In genomic region chr15:101230995-101231647, GRCm38 (mm10) we compare ENCODE assay signal across 8 mouse cellular contexts. TPM values are rescaled to one million over a fixed set of nuclear protein-coding genes. Genes with fewer than 3 reads are reported as not detected.
DNase-seq lines count a peak whose midpoint lies in the region; ATAC-seq and TF ChIP-seq lines count a peak whose summit lies in the region.

No protein-coding gene starts in this region.

- peak overlapping the region; percentile 30 for H3K4me3 ChIP-seq in heart, embryonic 15.5 days
- no peak overlapping the region for H3K4me3 ChIP-seq in limb, embryonic 12.5 days (replicated peaks)
- H3K4me3 ChIP-seq in midbrain, postnatal 0 days (ENCODE audit: low read depth, low read length), result peak overlapping the region; percentile 17; the same call in 1 of the 2 replicates

- H3K4me1 ChIP-seq in heart, embryonic 15.5 days (replicated peaks), result peaks cover 34% of the 10 kb centered on the region
- H3K4me1 ChIP-seq in limb, embryonic 12.5 days (replicated peaks), result peaks cover 60% of the 10 kb centered on the region
- H3K4me1 ChIP-seq in midbrain, postnatal 0 days (ENCODE audit: insufficient read depth, low read length), result no peaks in the 10 kb centered on the region

- 78% methylated on average over 23 of the region's 23 CpGs for WGBS in heart, embryonic 15.5 days
- WGBS in limb, embryonic 12.5 days, result 77% methylated on average over 23 of the region's 23 CpGs
- 90% methylated on average over 23 of the region's 23 CpGs for WGBS in midbrain, postnatal 0 days

- ATAC-seq in heart, embryonic 15.5 days (replicated peaks; ENCODE audit: insufficient number of reproducible peaks, insufficient read depth, low FRiP score, low read depth), result no peak
- no peak for ATAC-seq in limb, embryonic 12.5 days (ENCODE audit: insufficient number of reproducible peaks, insufficient read depth, low FRiP score, low TSS enrichment, low read depth)
- ATAC-seq in midbrain, postnatal 0 days (ENCODE audit: low FRiP score), result no peak

- H3K27me3 ChIP-seq in heart, embryonic 15.5 days, result 0 out of 2 replicates have a peak, but pooled peaks cover 2% of the 10 kb centered on the region
- peaks cover 11% of the 10 kb centered on the region; the same call in 1 of the 2 replicates for H3K27me3 ChIP-seq in limb, embryonic 12.5 days
- H3K27me3 ChIP-seq in midbrain, postnatal 0 days (ENCODE audit: insufficient read depth, low read length), result no peaks in the 10 kb centered on the region

- no peaks in the 10 kb centered on the region for H3K9me3 ChIP-seq in heart, embryonic 15.5 days (replicated peaks)
- no peaks in the 10 kb centered on the region for H3K9me3 ChIP-seq in limb, embryonic 12.5 days
- no peaks in the 10 kb centered on the region for H3K9me3 ChIP-seq in midbrain, postnatal 0 days (ENCODE audit: low read length)

- no peak overlapping the region for H3K27ac ChIP-seq in heart, embryonic 15.5 days
- 0 out of 2 replicates have a peak overlapping the region, but pooled peaks have one; percentile 20 for H3K27ac ChIP-seq in limb, embryonic 12.5 days
- H3K27ac ChIP-seq in midbrain, postnatal 0 days (ENCODE audit: low read depth, low read length), result no peak overlapping the region

- H3K36me3 ChIP-seq in heart, embryonic 15.5 days, result peaks cover 21% of the 10 kb centered on the region; the same call in 1 of the 2 replicates
- H3K36me3 ChIP-seq in limb, embryonic 12.5 days, result peaks cover 50% of the 10 kb centered on the region
- H3K36me3 ChIP-seq in midbrain, postnatal 0 days (ENCODE audit: insufficient read depth, low read length), result no peaks in the 10 kb centered on the region

- DNase-seq in embryo, embryonic 10 days (ENCODE audit: low spot score), result peak; percentile 54
- no peak for DNase-seq in embryo, embryonic 9.5 days (ENCODE audit: extremely low spot score)
- DNase-seq in T-cell, adult 2 months (ENCODE audit: low spot score), result peak; percentile 60
- no peak for DNase-seq in midbrain, postnatal 0 days (ENCODE audit: low spot score)
- no peak for DNase-seq in left cerebral cortex, adult 9 months (ENCODE audit: low spot score in 2 of 2)
- DNase-seq in frontal cortex, postnatal 14 days (ENCODE audit: low spot score in 2 of 2), result no peak

- H3K9ac ChIP-seq in heart, embryonic 15.5 days, result 0 out of 2 replicates have a peak overlapping the region, but pooled peaks have one; percentile 12
- peak overlapping the region; percentile 38; the same call in 1 of the 2 replicates for H3K9ac ChIP-seq in limb, embryonic 12.5 days (replicated peaks)
- H3K9ac ChIP-seq in midbrain, postnatal 0 days (replicated peaks; ENCODE audit: low read length, poor library complexity, severe bottlenecking), result no peak overlapping the region; the same call in 1 of the 2 replicates

- TF ChIP-seq CTCF in midbrain, postnatal 0 days (IDR thresholded peaks at IDR 0.05), result peak; percentile 56

- peak overlapping the region; percentile 57 for H3K4me2 ChIP-seq in heart, embryonic 15.5 days
- H3K4me2 ChIP-seq in limb, embryonic 12.5 days, result peak overlapping the region; percentile 21; the same call in 1 of the 2 replicates
- H3K4me2 ChIP-seq in midbrain, postnatal 0 days (ENCODE audit: low read depth, low read length, poor library complexity, severe bottlenecking), result peak overlapping the region; percentile 41

RNA-seq across cellular contexts. Expression of gene Grasp, which starts 7.1 kb away (rescaled TPM):
- 3.3 and 5.0 TPM in 2 replicates for polyA plus RNA-seq in heart, embryonic 15.5 days (2015; fragmentation: Nextera tagmentation; extraction: Ambion mirVana)
- 7.9 and 10.5 TPM in 2 replicates for polyA plus RNA-seq in limb, embryonic 12.5 days (2016; fragmentation: Nextera tagmentation; extraction: Ambion mirVana)
- 6.3 and 7.7 TPM in 2 replicates for total RNA-seq in midbrain, postnatal 0 days (2014; rRNA removed)
- 1.8 and 1.9 TPM in 2 replicates for polyA plus RNA-seq in midbrain, postnatal 0 days (2015; fragmentation: Nextera tagmentation; extraction: Ambion mirVana)

RNA-seq across cellular contexts. Expression of gene Nr4a1, which starts 22.9 kb away (rescaled TPM):
- 10.6 and 12.5 TPM in 2 replicates for polyA plus RNA-seq in heart, embryonic 15.5 days (2015; fragmentation: Nextera tagmentation; extraction: Ambion mirVana)
- polyA plus RNA-seq in limb, embryonic 12.5 days (2016; fragmentation: Nextera tagmentation; extraction: Ambion mirVana), result 5.5 and 7.0 TPM in 2 replicates
- total RNA-seq in midbrain, postnatal 0 days (2014; rRNA removed), result 6.9 and 7.7 TPM in 2 replicates
- 6.9 and 7.0 TPM in 2 replicates for polyA plus RNA-seq in midbrain, postnatal 0 days (2015; fragmentation: Nextera tagmentation; extraction: Ambion mirVana)

RNA-seq across cellular contexts. Expression of gene Atg101, which starts 53.0 kb away (rescaled TPM):
- 52.0 and 59.9 TPM in 2 replicates for polyA plus RNA-seq in heart, embryonic 15.5 days (2015; fragmentation: Nextera tagmentation; extraction: Ambion mirVana)
- 66.9 and 67.4 TPM in 2 replicates for polyA plus RNA-seq in limb, embryonic 12.5 days (2016; fragmentation: Nextera tagmentation; extraction: Ambion mirVana)
- 33.5 and 61.1 TPM in 2 replicates for total RNA-seq in midbrain, postnatal 0 days (2014; rRNA removed)
- 74.2 and 75.6 TPM in 2 replicates for polyA plus RNA-seq in midbrain, postnatal 0 days (2015; fragmentation: Nextera tagmentation; extraction: Ambion mirVana)

RNA-seq across cellular contexts. Expression of gene Acvr1b, which starts 57.3 kb away (rescaled TPM):
- 5.8 and 6.9 TPM in 2 replicates for polyA plus RNA-seq in heart, embryonic 15.5 days (2015; fragmentation: Nextera tagmentation; extraction: Ambion mirVana)
- 7.3 and 8.2 TPM in 2 replicates for polyA plus RNA-seq in limb, embryonic 12.5 days (2016; fragmentation: Nextera tagmentation; extraction: Ambion mirVana)
- 77.8 and 86.8 TPM in 2 replicates for total RNA-seq in midbrain, postnatal 0 days (2014; rRNA removed)
- polyA plus RNA-seq in midbrain, postnatal 0 days (2015; fragmentation: Nextera tagmentation; extraction: Ambion mirVana), result 15.2 and 15.8 TPM in 2 replicates

Comparison
In these comparisons a context has a peak if more than half of its experiments do, and no peak if none do; other contexts are left out.
1. DNase-seq: peak in embryo, embryonic 10 days (single experiment) and T-cell, adult 2 months (single experiment); none in embryo, embryonic 9.5 days (single experiment), midbrain, postnatal 0 days (single experiment), left cerebral cortex, adult 9 months (0 of 2) and frontal cortex, postnatal 14 days (0 of 2).
2. Peak in every context shown above with its lines, with median percentiles within 50 percentile points of each other: H3K4me2 ChIP-seq.